Mouse (Mus musculus): ENCODE measurements around the gene Pabpn1l.

The Pabpn1l gene

DNA sequence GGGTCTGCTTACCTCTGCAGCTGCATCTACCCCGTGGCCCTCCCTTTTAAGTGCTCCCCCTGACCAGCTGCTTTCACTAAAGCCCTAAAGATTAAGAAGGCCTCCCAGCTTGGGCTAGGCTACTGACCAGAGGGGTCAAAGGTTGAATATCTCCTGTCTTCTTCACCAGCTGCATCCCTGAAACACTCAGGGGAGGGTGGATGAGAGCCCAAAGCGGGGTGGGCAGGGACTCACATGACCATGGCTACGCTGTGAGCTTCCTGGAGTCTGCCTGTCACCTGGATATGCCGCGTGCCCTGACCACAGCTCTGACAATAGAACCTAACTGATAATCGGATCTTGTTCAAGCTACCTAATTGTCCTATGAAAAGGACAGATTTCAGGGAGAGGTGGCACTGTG lies at the start of gene Pabpn1l:
TSS of gene Pabpn1l (minus strand) at position 13 of the 400 bp plus-strand sequence.
- no peak for DNase-seq (ENCODE audit: low spot score)

DNA sequence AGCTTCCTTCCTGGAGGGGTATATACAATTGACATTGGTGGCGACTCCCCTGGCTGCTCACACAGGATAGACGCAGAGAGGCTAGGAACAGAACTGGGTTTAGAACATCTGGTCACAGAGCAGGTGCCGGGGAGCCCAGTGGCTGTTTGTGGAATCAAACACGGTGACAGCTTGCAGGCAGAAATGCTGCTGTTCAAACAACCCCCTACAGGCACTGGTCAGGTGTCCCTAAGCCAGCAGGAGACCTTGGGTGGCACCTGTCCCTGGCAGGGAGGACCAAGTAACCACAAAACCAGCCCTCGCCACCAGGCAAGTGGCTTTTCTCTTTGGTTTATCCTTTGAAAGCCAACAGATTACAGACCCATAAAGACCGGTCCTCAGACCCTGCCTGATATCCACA lies 49.4 kb upstream of the Pabpn1l start:
- no peak for DNase-seq (ENCODE audit: low spot score)

GRCm38 (mm10) chr8:122670718-122671117 lies 48.2 kb upstream of the Pabpn1l start:
- DNase-seq (ENCODE audit: low spot score): no peak

GRCm38 (mm10) chr8:122670001-122670400 lies 47.5 kb upstream of the Pabpn1l start:
- DNase-seq (ENCODE audit: low spot score): no peak

GRCm38 (mm10) chr8:122669370-122669769 lies 46.8 kb upstream of the Pabpn1l start:
- DNase-seq (ENCODE audit: low spot score): no peak

DNA sequence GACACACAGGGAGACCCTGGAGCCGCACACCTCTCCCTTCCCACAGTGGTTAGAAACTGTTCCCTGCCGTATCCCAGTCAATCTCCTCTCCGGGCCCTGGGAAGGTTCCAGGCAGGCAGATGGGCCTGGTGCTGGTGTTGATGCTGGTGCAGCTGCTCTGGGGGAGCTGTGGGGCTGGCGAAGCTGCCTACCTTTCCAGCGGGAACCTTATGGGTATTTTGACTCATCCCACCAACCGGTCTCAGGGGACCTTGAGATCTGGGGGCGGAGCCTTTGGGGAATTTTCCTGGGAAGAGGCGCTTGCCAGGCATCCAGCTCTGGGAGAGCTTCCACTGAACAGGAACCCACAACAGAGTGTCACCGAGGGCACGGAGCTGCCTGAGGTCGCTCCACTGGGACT lies 45.3 kb upstream of the Pabpn1l start:
- no peak for DNase-seq (ENCODE audit: low spot score)

DNA sequence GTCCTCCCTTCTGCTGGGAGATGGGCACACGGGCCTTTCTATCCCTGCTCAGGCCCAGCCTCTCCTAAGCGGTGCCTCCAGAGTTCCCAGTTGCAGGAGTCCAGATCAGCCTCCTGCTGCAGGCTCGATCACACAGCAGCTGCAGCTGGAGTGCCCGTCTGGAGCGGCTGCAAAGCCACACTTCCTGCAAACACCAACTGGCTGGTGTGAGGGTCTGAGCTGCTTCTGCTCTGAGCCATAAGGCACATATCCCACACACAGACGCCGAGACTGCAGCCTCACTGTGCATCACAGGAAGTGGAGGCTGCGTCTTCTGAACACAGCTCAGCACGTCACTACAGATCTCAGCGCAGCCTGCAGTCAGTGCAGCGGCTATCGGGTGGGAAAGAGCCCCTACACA lies 44.3 kb upstream of the Pabpn1l start:
- no peak for DNase-seq (ENCODE audit: low spot score)

- DNase-seq (ENCODE audit: low spot score): no peak
Observed at GRCm38 (mm10) chr8:122666338-122666764, 43.8 kb upstream of the Pabpn1l start.

GRCm38 (mm10) chr8:122665667-122666316 lies 43.3 kb upstream of the Pabpn1l start:
- peak; percentile 62 for DNase-seq (ENCODE audit: low spot score)

GRCm38 (mm10) chr8:122665221-122665620 lies 42.7 kb upstream of the Pabpn1l start:
- no peak for DNase-seq (ENCODE audit: low spot score)

DNA sequence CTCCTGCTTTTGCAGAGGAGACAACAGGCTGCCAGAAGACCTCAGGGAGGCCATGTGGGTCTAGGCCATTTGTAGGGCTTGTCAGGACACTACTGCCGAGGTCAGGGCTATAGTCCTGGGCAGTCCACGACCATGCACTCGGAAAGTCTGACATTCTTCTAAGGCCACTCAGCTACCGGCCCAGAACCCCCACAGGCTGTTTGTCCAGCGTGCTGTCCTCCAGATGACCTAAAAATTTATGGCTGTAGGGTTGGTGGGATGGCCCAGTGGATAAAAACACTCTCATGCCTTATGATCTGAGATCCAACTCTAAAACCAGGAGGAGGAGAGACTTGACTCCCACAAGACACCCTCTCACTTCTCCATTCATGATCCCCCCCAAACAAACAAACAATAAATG lies 41.1 kb upstream of the Pabpn1l start:
- no peak for DNase-seq (ENCODE audit: low spot score)

GRCm38 (mm10) chr8:122663106-122663505 lies 40.6 kb upstream of the Pabpn1l start:
- no peak for DNase-seq (ENCODE audit: low spot score)

- DNase-seq (ENCODE audit: low spot score): no peak
Observed at GRCm38 (mm10) chr8:122661894-122662293, 39.4 kb upstream of the Pabpn1l start.

- DNase-seq (ENCODE audit: low spot score): peak; percentile 61
Observed at GRCm38 (mm10) chr8:122661138-122661537, 38.6 kb upstream of the Pabpn1l start.

- DNase-seq (ENCODE audit: low spot score): no peak
Observed at GRCm38 (mm10) chr8:122660022-122660421, 37.5 kb upstream of the Pabpn1l start.

DNA sequence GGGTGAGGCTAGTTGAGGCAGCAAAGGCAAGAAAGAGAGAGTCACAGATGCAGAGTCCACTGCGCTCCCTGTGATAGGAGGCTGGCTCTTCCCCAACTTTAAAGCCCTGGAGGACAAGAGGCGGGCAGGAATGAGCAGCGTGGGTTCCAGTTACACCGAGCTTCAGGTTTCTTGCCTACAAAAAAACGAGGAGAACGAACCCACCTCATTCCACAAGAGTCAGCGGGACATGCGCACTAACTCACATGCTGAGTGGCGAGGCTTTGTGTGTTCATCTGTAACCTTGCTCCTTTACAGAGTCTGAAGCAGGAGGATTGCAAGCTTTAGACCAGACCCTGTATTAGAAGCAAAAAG lies 36.2 kb upstream of the Pabpn1l start:
- no peak for DNase-seq (ENCODE audit: low spot score)

DNA sequence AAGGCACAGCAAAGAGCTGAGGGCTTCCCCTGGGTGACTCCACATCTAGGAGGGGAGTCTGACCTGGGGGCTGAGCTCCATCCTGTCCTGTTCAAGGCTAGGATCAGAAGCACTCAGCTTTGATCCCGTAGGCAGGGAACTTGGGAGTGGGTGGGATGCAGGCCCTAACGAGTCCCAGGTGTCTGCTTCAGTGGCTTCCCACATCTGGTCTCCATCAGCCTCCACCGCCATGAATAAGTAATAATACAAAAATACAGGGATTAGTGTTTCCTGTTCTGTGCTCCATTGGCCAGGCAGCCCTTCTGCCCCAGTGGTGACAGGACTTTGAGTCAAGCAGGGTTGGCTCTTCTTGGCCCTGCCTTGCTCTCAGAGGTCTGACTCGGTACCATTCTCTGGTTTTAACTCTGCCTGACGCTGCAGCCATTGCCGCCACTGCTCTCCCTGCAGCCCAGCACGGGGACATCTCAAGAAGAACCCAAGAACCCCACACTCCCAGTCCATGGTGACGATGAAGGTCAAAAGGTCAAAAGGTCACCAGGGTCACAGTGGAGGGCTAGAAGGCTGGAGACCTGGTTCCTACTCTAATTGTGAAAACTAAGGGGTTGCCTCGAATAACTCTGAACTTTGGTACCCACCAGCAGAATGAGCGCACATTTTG lies 35.7 kb upstream of the Pabpn1l start:
- DNase-seq (ENCODE audit: low spot score): no peak

DNA sequence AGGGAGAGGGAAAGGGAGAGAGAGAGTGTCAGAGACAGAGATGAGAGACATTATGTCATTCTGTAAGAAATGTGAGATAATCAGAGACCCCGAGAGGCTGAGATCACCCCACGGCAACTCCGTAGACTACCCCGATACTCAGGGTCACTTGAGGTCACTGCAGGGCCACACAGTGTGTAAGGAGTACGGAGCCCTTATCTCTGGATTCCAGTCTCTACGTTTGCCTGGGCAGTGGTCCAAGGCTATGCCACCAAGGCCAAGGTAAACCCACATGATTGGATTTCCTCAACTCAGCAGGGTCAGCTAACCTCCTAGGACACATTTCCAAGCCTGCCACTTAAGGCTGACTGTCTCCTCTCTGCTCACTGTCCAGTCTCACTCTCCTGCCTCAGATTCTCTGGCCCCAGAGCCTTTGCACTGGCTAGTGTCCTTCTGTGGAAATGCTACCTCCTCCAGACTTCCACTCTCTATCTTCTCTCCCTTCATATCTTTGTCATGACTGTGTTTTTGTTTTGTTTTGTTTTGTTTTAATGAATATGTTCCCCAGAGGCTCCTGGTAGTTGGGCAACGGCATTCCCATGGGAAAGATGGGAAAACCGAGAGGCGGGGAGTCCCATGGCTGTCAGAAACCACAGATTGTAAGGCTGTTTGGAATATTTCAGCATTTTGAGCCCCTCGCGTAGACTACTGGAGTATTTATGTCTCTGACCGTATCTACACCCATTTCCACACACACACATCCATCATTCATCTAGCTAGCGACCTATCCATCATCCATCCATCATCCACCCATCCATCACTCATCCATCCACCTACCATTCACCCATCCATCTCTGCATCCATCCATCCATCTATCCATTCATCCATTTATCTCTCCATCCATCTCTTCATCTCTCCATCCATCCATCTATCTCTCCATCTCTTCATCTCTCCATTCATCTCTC lies 33.8 kb upstream of the Pabpn1l start:
- no peak for DNase-seq (ENCODE audit: low spot score)

GRCm38 (mm10) chr8:122654768-122655167 lies 32.2 kb upstream of the Pabpn1l start:
- DNase-seq (ENCODE audit: low spot score): no peak

- no peak for DNase-seq (ENCODE audit: low spot score)
Observed at GRCm38 (mm10) chr8:122652643-122653042, 30.1 kb upstream of the Pabpn1l start.

DNA sequence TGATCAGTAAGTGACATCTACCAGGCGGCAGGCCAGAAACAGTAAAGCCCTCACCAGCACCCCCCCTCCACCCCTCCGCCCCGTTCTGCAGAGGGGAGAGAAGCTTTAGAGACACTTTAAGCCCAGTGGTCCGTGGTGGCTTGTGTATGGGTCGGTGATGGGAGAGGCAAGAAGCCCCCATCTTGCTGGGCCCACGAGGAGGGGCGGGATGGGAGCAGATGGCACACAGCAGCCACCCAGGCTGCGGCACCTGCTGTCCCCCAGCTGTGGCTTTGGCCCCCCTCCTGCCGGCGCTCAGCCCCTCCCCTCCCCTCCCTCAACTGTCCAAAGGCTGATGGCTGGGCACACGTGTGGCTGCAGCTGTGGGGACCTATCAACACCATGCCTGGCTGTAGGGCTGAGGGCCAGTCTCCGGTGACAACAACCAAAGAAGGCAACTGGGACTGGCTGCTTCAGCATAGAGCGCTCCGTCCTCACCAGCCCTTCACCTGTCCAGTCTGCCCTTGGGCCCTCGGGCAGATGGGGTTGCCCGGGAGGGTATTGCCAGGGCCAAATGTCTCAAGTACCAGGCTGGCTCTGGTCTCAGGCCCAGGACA lies 28.9 kb upstream of the Pabpn1l start:
- no peak for DNase-seq (ENCODE audit: low spot score)

- no peak for DNase-seq (ENCODE audit: low spot score)
Observed at GRCm38 (mm10) chr8:122648192-122648970, 25.8 kb upstream of the Pabpn1l start.

Data from ovary, postnatal 14 days (tissue).